Mouse (Mus musculus) retina, postnatal 1 day (tissue): ENCODE data around the gene Mttp.
A peak's percentile ranks its signal among the peaks of the same experiment; 100 is the strongest.
"Not testable (repeated sequence)": the region's sequence is repeated elsewhere in the genome, so short reads cannot be mapped to it uniquely, and the experiment has no call there.

Experiments used
- DNase-seq: peaks from one replicate; pipeline ENCODE4 v3.0.0-alpha.2; 2012

The Mttp gene

GRCm38 (mm10) chr3:138144642-138145171 is at the start of gene Mttp:
Gene Mttp, minus strand, starts transcription at chr3:138144968.
- peak; percentile 89 for DNase-seq

GRCm38 (mm10) chr3:138193683-138194302 is 49.0 kb upstream of the Mttp start, which contains the start of gene 4930579F01Rik:
Gene 4930579F01Rik, minus strand, starts transcription at chr3:138193825.
- DNase-seq: no peak

GRCm38 (mm10) chr3:138192260-138192659 is 47.5 kb upstream of the Mttp start:
- no peak for DNase-seq

DNA sequence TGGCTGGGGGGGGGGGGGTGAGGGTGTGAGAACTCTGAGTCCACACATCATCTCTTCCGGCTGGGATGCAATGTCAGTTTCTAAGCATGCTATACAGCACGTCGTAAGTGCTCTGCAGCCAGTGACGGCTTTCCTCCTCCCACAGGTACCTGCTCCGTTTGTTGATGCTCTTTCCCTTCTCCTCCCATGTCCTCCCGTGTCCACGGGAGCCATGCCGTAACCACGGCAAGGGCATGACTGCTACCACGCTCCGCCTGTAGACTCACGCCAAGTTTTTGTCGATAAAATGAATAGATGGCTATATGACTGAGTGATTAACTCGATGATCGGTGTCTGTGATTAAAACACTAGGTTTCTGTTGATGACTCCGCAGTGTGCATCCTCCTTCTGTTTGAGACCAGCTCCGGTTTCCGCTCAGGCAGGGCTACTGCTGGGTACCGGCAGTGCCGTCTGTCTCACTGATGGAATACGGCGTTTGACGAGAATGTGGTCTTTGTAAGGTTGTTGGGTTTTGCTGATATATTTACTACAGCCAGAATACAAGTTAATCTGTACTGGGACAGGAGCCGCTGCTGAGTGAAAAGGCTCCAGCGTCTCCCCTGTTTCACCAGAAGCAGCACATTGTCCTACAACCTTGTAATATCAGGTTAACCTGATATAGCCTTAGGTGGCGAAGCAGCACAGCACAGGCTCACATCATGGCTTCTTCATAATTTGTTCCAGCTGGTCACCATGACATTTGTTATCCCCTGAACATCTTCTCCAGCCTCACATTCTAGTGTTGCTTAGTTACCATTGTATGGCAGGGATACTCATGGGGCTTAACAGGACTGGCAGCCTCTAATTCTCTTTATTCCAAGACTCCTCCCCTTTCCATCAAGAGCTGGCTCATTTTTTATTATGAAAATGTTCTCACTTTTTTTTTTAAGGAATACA is 41.5 kb upstream of the Mttp start:
- peak; percentile 30 for DNase-seq

DNA sequence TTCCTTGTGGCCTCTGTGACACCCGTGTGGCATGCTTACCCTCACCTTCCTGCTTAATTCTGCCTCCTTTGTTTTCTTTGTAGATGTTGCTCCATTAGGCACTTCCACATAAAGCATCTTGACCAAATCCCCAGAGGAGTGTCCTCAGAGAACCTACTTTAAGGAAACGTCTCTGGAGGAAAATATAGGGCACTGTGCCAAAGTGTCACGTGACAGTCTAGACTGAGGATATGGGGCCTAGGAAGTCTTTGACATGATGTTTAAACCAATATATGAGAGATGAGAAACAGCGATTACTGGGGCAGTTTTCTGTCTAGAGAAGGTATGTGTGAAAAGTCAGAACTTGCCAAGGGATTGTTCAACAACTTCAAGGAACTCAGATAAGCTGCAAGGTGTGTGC is 40.5 kb upstream of the Mttp start:
- no peak for DNase-seq

GRCm38 (mm10) chr3:138183371-138183770 is 38.6 kb upstream of the Mttp start:
- DNase-seq: no peak

DNA sequence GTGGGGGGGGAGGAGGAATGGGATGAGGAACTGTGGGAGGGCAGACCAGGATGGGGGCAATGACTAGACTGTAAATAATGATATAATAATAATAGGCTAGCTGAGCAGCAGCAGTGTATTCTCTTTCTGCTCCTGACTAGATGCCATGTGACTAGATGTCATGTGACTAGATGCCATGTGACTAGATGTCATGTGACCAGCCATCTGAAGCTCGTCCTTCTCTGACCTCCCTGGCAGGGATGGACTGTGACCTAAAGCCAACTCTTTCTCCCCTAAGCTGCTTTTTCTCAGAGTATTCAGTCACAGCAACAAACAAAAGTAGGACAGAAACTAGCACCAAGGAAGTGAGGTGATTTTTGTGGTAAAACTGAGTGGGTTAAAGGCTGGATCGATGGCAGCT is 37.3 kb upstream of the Mttp start:
- DNase-seq: no peak

GRCm38 (mm10) chr3:138175551-138175950 is 30.8 kb upstream of the Mttp start:
- DNase-seq: no peak

- no peak for DNase-seq
These were observed 28.5 kb upstream of the Mttp start for GRCm38 (mm10) chr3:138173291-138173690.

- peak; percentile 34 for DNase-seq
These were observed 17.9 kb upstream of the Mttp start for GRCm38 (mm10) chr3:138162553-138163183.

DNA sequence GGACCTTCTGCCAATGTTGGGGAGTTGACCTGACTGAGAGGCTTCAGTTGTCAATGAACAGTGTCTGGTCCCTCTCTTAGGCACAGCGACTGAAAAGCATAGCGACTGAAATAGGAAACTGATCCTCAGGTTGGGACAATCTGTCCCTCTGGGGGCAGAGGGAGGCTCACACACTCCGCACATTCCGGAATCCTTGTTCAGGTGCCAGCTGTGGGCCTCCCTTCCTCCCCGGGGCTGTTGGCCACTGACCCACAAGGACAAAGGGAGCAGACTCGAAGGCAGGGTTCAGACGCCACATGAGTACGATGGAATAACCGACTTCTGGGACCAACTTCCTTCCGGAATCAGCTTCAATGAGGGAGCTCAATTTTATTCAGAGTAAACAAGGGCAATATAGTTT is 16.9 kb upstream of the Mttp start:
- DNase-seq: no peak

GRCm38 (mm10) chr3:138156651-138157050 is 11.9 kb upstream of the Mttp start:
- peak; percentile 32 for DNase-seq

- DNase-seq: no peak
These were observed 10.3 kb upstream of the Mttp start for GRCm38 (mm10) chr3:138155062-138155461.

DNA sequence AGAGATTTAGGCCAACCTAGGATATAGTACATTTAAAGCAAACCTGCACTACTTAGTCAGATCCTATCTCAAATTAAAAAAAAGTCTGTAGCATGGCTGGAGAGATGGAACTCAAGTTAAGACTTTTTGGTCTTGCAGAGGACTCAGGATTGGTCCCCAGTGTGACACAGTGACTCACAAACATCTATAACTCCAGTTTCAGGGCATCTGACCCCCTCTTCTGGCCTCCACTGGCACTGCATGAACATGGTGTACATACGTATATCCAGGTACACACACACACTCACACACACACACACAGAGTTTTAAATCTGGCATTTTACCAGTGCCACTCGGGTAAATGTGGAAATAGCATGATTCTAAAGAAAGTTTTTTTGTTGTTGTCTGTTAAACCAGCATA is 4.0 kb upstream of the Mttp start:
- no peak for DNase-seq

DNA sequence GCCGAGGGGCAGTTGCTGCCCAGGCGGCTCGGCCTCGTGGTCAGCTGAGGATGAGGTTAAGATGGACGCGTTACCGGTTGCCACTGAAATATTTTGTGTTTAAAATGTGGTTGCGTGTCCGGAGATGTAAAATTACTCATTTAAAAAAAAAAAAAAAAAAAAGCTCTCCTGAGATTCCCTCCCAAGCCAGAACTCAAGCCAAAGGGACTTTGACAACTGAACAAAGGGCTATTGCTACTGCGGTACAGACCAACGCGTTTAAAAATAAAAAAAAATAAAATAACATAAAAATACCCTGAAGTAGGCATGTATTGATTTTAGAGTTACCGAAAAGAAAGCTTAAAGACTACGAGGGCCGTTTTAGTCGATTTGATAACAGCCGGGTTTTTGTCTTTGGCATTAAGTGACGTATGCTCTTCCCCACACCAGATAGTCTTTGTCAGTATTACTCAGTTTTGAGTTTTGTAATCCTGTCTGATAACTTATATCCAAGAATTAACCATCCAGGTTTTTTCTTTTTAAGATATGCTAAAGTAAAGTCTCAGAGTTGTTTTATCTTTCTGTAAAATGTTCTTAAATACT is 617 bp downstream of the Mttp start:
- DNase-seq: peak; percentile 51

DNA sequence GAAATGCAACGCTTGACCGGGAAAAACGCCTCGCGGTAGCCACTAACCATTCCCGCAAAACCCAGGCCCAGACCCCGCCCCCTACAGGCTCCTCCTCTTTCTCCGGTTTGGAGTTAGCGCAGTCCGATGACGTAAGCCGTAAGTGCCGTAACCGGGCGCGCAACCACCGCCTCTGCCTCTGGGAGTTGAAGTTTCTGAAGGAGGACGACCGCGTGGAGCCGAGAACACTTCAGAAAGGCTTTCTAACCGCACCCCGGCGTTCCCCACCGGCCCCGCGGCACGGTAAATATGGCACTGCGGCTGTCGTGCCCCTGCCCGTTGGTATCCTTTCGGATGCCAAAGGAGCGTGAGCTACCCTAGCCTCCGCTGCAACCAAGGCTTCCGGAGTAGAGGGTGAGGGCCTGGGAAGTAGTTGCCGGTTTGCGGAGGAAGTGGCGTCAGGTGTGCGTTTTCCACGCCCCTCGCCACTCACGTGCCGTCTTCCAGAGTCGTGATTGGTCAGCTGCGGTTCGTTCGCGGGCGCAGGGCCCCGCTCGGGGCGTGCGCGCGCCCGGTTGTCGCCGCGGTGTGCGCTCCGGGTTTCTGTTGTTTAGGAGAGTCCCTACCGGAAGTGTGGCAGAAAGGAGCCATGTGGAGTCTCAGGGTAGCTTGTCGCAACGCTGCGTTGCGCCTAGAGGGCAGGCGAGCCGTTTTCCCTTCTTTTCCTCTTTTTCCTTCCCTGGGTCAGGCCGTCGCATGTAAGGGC is 1.3 kb downstream of the Mttp start, which contains the start of gene Trmt10a:
Trmt10a (plus strand) TSS at position 134 of the 745 bp plus-strand sequence.
- peak; percentile 99 for DNase-seq

DNA sequence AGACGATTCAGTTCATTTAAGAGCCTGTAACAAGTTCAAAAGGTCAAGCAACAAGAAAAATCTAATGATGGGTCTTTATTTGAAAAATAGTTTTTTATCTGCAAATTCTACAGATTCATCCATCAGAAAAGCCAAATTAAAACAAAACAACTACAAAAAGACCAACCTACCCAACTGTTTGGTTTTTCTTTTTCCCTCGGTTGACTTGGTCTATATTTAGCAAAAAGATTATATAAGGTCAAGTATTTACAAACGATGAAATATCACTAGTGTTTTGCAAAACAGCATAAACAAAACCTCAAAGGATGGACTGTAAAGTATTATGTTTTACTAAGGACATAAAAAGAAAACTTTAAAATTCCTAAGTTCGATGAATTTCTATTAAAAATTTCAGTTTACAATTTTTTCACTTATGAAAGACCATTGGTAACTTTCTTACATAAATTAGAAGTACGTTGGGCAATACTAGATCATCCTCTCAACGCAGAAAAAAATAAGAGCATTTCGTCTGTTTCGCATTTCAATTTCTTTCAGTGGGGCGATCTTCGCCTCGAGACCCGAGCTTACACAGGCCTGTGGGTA is 1.9 kb downstream of the Mttp start:
- DNase-seq: no peak

- DNase-seq: peak; percentile 69
These were observed 2.6 kb downstream of the Mttp start for GRCm38 (mm10) chr3:138142052-138142732.

DNA sequence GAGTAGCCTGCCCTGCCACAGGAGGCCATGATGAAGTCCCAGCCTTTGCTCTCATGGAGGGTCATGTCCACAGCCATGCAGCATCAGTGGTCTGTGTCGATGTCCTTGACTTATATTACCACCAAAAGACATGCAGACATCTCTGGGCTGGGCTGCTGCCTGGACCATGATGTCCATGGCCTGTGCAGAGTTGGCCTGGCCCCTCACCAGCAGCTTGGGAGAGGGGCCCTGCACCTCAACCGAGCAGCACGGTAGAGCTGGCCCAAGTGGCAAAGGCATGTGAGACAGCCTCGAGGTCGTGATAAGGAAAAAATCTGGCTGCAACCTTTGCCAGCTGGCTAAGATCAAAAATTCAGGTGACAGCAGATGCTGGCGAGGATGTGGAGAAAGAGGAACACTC is 5.1 kb downstream of the Mttp start:
- no peak for DNase-seq

- not testable (repeated sequence) for DNase-seq
These were observed 6.6 kb downstream of the Mttp start for GRCm38 (mm10) chr3:138138146-138138545.

- DNase-seq: no peak
These were observed 10.2 kb downstream of the Mttp start for GRCm38 (mm10) chr3:138134528-138134927.
